Mouse (Mus musculus) forebrain, embryonic 16.5 days (tissue): ENCODE data around the gene Sec61b. TPM values are rescaled to one million over a fixed set of nuclear protein-coding genes. Genes with fewer than 3 reads are reported as not detected.

Experiments used
- ATAC-seq: fragments of 200-750 bp; cut with Nextera tagmentation; 2 replicates; pipeline ENCODE4 v1.8.0; 2017; ENCODE audit warnings: mild to moderate bottlenecking, moderate library complexity
- H3K27ac ChIP-seq: fragments of 300-500 bp; sonication (generic); 2 replicates; pipeline ENCODE4 v1.5.1; 2014; ENCODE audit warnings: low read length, control low read depth
- H3K27me3 ChIP-seq: fragments of 300-500 bp; sonication (generic); replicated peaks from 2 replicates; pipeline ENCODE4 v1.6.1; 2014; ENCODE audit warnings: low read length; ENCODE audit not compliant: control insufficient read depth, insufficient read depth
- H3K36me3 ChIP-seq: fragments of 300-500 bp; sonication (generic); 2 replicates; pipeline ENCODE4 v1.6.1; 2014; ENCODE audit not compliant: control insufficient read depth, insufficient read depth
- H3K4me1 ChIP-seq: fragments of 300-500 bp; sonication (generic); replicated peaks from 2 replicates; pipeline ENCODE4 v1.6.1; 2014; ENCODE audit warnings: low read length; ENCODE audit not compliant: control insufficient read depth, insufficient read depth
- H3K4me2 ChIP-seq: fragments of 300-500 bp; sonication (generic); 2 replicates; pipeline ENCODE4 v1.6.1; 2014; ENCODE audit warnings: mild to moderate bottlenecking, low read length, control low read depth
- H3K4me3 ChIP-seq: fragments of 300-500 bp; sonication (generic); replicated peaks from 2 replicates; pipeline ENCODE4 v1.5.1; 2014; ENCODE audit warnings: mild to moderate bottlenecking, low read length, control low read depth
- H3K9ac ChIP-seq: fragments of 300-500 bp; sonication (generic); replicated peaks from 2 replicates; pipeline ENCODE4 v1.6.1; 2014; ENCODE audit warnings: low read depth, low read length, control low read depth
- H3K9me3 ChIP-seq: fragments of 300-500 bp; sonication (generic); 2 replicates; pipeline ENCODE4 v1.6.1; 2016; ENCODE audit warnings: low read length; ENCODE audit not compliant: control insufficient read depth
- WGBS: fragments of 180-500 bp; shearing (Covaris S2); extraction: QIAGEN DNeasy Blood & Tissue Kit; methylation state at CpG from one replicate; pipeline ENCODE4 v1.1.7; 2014; 5-methylcytosine and 5-hydroxymethylcytosine counted together
- polyA plus RNA-seq: library from polyadenylated mRNA; unstranded; fragments of >200 nt; fragmentation: Nextera tagmentation; extraction: Ambion mirVana; gene quantifications from 2 replicates; pipeline ENCODE4 v1.2.1, GENCODE M21; 2015

Sec61b gene
- polyA plus RNA-seq, 1 experiment from 2014 or later = 215 TPM

DNA sequence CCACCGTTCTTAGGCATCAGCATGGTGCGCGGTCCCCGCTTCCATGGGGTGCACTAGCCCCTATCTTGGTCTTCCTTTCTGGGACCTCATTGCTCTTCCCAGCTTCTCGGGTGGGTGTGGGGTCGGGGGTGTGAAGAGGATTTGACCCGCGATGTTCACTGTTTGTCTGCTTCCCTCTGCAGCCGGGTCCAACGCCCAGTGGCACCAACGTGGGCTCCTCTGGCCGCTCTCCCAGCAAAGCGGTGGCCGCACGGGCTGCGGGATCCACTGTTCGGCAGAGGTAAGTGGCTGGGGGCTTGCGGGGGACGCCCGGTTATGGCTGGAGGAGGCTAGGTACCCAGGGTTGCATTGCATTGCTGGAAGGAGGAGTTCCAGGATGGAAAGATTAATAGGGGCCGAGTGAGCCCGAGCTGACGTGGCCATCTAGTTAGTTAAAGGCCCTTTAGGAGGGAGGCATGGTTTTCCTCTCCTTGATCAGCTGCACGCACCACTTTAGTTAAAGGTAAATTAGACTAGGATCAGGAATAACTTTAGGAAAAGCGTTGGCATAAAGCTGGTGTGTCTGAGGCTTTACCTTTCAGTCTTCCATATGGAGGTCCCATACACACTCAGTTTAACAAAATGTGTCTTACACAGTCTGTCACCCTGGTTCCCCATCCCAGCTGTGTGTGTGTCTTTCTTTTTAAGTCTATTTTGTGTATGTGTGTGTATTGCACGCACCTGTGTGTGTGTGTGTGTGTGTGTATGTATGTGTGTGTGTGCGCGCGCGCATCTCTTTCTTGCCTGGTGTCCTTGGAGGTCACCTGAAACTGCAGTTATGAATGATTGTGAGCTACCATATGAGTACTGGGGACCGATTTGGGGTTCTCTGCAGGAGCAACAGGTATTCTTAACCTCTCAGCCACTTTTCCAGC is 529 bp downstream of the Sec61b start:
- no peak for ATAC-seq
- Histone ChIP-seq H3K9ac (peak overlapping the region; percentile 92), H3K9me3 (peaks cover 9% of the 10 kb centered on the region; the same call in 1 of the 2 replicates), H3K27me3 (no peaks in the 10 kb centered on the region), H3K27ac (peak overlapping the region; percentile 98), H3K4me1 (peaks cover 18% of the 10 kb centered on the region), H3K4me3 (peak overlapping the region; percentile 82), H3K4me2 (peak overlapping the region; percentile 69), H3K36me3 (peaks cover 31% of the 10 kb centered on the region)
- WGBS = 13% methylated on average over 31 of the region's 31 CpGs

DNA sequence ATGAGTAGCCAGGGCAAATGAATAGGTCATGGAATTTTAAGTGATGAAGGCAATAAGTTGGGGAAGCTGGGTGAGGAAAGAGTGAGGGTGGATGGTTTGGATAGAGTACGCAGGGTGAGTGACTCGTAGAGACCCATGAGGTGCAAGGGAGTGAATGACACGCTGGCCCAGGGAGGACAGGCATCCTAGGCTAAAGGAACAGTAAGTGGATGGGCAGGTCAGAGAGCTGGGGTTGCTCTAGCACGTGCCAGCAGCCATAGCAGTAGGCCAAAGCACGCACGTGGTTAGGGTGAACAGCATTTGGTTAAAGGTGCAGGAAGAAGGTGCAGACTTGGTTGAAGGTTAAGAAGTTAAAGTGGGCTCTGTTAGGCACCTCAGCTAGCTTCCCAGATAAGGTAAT is 3.1 kb downstream of the Sec61b start:
- WGBS = 95% methylated on average over 6 of the region's 6 CpGs
- no peaks in the 10 kb centered on the region for H3K9me3 ChIP-seq
- no peak overlapping the region for H3K4me2 ChIP-seq
- H3K9ac ChIP-seq = no peak overlapping the region
- no peak overlapping the region for H3K4me3 ChIP-seq
- no peak overlapping the region for H3K27ac ChIP-seq
- H3K27me3 ChIP-seq = no peaks in the 10 kb centered on the region
- no peak for ATAC-seq
- H3K36me3 ChIP-seq = peaks cover 22% of the 10 kb centered on the region
- H3K4me1 ChIP-seq = peaks cover 16% of the 10 kb centered on the region

DNA sequence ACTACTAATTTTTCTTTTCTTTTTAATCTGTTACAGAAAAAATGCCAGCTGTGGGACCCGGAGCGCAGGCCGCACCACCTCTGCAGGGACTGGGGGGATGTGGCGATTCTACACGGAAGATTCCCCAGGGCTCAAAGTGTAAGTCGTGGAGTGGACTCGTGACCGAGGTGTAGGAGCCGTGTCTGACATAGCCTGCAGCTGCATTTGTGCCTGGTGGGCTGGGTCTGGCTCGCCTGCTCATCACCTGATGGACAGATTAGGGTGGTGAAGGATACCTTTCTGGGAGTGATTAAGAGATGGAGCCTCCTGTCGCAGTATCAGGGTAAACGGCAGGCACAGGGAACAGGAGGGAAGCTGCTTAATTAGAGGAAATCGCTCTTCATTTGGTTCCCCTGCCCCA is 5.6 kb downstream of the Sec61b start:
- Histone ChIP-seq H3K4me1 (peaks cover 5% of the 10 kb centered on the region), H3K9ac (no peak overlapping the region), H3K4me2 (no peak overlapping the region), H3K27me3 (no peaks in the 10 kb centered on the region), H3K9me3 (no peaks in the 10 kb centered on the region), H3K27ac (no peak overlapping the region), H3K36me3 (peaks cover 25% of the 10 kb centered on the region), H3K4me3 (no peak overlapping the region)
- 95% methylated on average over 13 of the region's 13 CpGs for WGBS
- ATAC-seq = no peak

DNA sequence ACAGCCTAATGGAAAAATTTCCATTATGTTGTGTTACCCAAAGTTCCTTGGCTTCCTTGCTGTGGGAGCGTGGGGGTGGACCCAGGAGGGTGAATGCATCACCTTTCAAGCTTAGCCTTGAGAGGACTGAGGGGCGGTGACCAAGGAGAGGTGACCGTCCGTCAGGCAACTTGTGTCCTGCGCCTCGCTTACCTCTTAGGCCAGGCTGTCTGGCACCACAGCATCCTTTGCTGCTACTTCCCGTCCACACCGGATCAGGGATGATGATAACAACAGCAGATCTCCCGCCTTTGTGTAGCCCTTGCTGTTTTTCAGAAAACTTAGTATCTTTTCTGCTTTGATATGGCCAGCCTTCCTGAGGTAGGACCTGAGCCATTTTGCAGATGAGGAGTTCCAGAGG is 6.1 kb downstream of the Sec61b start:
- Histone ChIP-seq H3K4me2 (no peak overlapping the region), H3K27ac (no peak overlapping the region), H3K27me3 (no peaks in the 10 kb centered on the region), H3K9ac (no peak overlapping the region), H3K9me3 (no peaks in the 10 kb centered on the region), H3K4me1 (no peaks in the 10 kb centered on the region; the same call in 1 of the 2 replicates), H3K4me3 (no peak overlapping the region), H3K36me3 (peaks cover 25% of the 10 kb centered on the region)
- WGBS = 95% methylated on average over 9 of the region's 9 CpGs
- ATAC-seq = no peak

DNA sequence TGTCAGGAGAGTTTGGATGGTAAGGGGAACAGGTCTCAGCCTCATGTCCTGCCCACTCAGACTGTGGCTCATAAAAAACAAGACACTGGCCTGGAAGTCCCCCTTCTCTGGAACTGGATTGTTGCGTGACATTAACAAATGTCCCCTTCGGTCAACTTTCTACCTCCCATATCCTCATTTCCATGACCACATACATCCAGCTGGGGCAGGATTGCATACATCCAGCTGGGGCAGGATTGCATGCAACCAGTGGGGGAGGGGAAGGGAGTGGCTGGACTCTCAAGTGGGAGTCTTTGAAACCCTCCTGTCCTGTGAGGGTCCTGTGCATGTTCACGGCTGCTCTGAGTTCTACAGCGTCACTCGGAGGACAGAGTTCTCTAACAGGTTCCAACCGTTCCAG is 16.8 kb downstream of the Sec61b start:
- no peaks in the 10 kb centered on the region for H3K27me3 ChIP-seq
- ATAC-seq = no peak
- no peak overlapping the region for H3K9ac ChIP-seq
- H3K4me3 ChIP-seq = no peak overlapping the region
- WGBS = 89% methylated on average over 6 of the region's 6 CpGs
- no peaks in the 10 kb centered on the region; the same call in none of the 2 replicates for H3K4me1 ChIP-seq
- no peak overlapping the region for H3K27ac ChIP-seq
- H3K9me3 ChIP-seq = no peaks in the 10 kb centered on the region
- H3K36me3 ChIP-seq = no peaks in the 10 kb centered on the region
- no peak overlapping the region for H3K4me2 ChIP-seq

DNA sequence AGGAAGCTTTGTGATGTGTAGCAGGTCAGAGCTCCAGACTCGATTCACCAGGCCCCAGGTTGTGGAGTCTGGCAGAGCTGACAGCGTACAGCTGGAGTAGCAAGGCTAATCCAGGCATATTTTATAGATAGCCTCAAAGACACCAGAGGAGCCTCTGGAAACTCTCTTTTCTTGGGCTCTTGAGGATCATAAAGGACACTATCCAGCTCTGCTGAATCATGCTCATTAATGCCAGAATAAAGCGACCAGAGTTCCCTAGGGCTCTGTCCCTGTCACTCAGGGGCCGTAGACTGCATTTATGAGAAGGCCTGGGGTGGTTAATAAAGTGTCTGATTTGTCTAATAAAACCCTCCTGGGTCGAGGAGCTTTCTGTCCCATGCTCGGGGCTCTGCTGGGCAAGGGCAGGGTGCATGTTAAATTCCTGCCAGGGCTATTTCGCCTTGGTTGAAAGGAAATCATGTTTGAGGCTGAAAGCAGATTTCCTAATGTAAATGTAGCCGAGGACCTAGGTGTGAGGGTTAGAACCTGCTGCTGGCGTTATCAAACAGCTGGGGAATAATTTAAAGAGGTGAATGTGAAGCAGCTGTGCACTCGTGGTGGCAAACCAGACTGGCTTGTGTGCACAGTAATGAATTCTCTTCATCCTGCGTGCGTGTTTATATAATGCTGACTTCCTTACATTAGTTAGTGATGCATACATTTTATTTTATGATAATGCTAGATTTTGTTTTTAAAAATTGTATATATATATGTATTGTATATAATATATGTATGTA is 18.0 kb downstream of the Sec61b start:
- H3K4me3 ChIP-seq = no peak overlapping the region
- ATAC-seq = no peak
- no peak overlapping the region for H3K9ac ChIP-seq
- no peak overlapping the region for H3K4me2 ChIP-seq
- H3K27me3 ChIP-seq = no peaks in the 10 kb centered on the region
- no peaks in the 10 kb centered on the region for H3K36me3 ChIP-seq
- WGBS = 45% methylated on average over 12 of the region's 12 CpGs
- H3K27ac ChIP-seq = no peak overlapping the region
- no peaks in the 10 kb centered on the region for H3K9me3 ChIP-seq
- no peaks in the 10 kb centered on the region; the same call in none of the 2 replicates for H3K4me1 ChIP-seq

DNA sequence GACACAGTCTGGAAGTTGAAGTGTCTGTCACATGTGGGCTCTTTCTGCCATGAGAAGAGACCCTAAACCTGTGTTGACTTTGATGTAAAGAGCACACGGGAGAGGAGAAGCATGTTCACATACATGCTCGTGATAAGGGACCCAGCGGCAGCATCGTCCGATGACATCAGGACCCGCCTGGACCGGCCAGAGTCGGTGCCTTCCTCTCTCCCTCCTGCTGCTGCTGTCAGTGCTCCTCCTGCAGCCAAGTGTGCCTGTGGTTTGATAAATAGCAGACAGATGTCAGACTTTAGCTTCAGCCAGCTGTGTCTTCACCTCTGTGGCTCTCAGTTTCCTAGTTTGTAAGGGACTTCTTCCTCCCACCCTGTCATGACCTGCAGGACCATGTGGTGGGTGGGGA is 19.0 kb downstream of the Sec61b start:
- Histone ChIP-seq H3K36me3 (no peaks in the 10 kb centered on the region), H3K9ac (no peak overlapping the region), H3K4me1 (no peaks in the 10 kb centered on the region; the same call in none of the 2 replicates), H3K27me3 (no peaks in the 10 kb centered on the region), H3K9me3 (no peaks in the 10 kb centered on the region), H3K27ac (no peak overlapping the region), H3K4me2 (no peak overlapping the region), H3K4me3 (no peak overlapping the region)
- WGBS = 87% methylated on average over 8 of the region's 8 CpGs
- no peak for ATAC-seq

DNA sequence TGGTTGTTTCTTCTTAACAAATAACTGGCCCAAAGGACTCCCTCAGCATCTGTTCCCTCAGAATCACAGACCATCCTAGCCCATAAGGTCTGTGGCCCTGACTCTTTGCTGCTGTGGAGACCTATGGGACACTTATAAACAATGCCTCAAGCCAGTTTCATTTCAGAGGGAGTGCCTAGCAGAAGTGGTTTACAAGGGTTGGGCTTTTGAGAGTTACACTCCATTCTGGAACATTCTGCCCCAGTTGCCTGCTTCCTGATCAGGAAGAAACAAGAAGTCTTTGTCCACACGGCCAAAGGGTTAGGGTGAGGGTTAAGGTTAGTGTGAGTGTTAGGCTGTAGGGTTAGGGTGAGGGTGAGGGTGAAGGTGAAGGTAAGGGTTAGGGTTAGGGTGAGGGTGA is 19.7 kb downstream of the Sec61b start:
- Histone ChIP-seq H3K4me1 (no peaks in the 10 kb centered on the region; the same call in none of the 2 replicates), H3K27me3 (no peaks in the 10 kb centered on the region), H3K36me3 (no peaks in the 10 kb centered on the region), H3K4me2 (no peak overlapping the region), H3K9ac (no peak overlapping the region), H3K9me3 (no peaks in the 10 kb centered on the region), H3K4me3 (no peak overlapping the region), H3K27ac (no peak overlapping the region)
- no peak for ATAC-seq
- WGBS = 78% methylated on average over 1 of the region's 1 CpGs

DNA sequence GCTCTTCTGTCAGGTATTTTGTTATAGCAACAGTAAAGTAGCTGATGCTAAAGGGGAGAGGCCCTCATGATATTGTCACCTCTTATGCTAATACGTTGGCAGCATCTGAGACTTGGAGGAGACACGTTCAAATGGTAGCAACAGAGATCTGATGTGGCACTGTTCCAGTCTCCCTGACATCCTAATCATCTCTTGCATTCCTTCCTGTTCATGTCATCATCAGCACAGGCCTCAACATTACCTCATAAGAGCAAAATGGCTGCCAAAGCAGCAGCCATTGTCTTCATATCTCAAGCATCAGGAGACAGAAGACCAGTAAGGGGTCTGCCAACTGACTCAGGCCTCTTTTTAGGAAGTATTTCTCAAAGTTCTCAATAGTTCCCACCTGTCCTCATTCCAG is 20.2 kb downstream of the Sec61b start:
- no peak overlapping the region for H3K27ac ChIP-seq
- no peaks in the 10 kb centered on the region for H3K27me3 ChIP-seq
- WGBS = 76% methylated on average over 2 of the region's 2 CpGs
- H3K9me3 ChIP-seq = no peaks in the 10 kb centered on the region
- no peak overlapping the region for H3K4me2 ChIP-seq
- H3K4me3 ChIP-seq = no peak overlapping the region
- H3K9ac ChIP-seq = no peak overlapping the region
- H3K4me1 ChIP-seq = no peaks in the 10 kb centered on the region; the same call in none of the 2 replicates
- no peak for ATAC-seq
- H3K36me3 ChIP-seq = no peaks in the 10 kb centered on the region
